Mouse (Mus musculus): ENCODE measurements around the gene Arhgap8.

- no peak for TF ChIP-seq POLR2A (IDR thresholded peaks at IDR 0.05; ENCODE audit: control insufficient read depth, extremely low read depth, insufficient read depth, low read length, poor library complexity)
- TF ChIP-seq CTCF (IDR thresholded peaks at IDR 0.05; ENCODE audit: borderline replicate concordance, control insufficient read depth, extremely low read depth, insufficient read depth, low read length, poor library complexity): no peak
These were observed 43.6 kb downstream of the Arhgap8 start for GRCm38 (mm10) chr15:84763423-84763812.

Measured in thymus, adult 2 months (tissue).